Mouse (Mus musculus): ENCODE measurements at regions not wholly inside any gene's neighbourhood (a gene's known extent, or its start where the extent isn't known, plus 50 kb on each side); places are given as distances from the start of the nearest gene placed in this dataset.

- DNase-seq (ENCODE audit: inconsistent age in 2 of 2, low spot score in 1 of 2), result no peak
Measured at GRCm38 (mm10) chr7:94116899-94117521, 1037.3 kb downstream of the Fam181b start.

DNA sequence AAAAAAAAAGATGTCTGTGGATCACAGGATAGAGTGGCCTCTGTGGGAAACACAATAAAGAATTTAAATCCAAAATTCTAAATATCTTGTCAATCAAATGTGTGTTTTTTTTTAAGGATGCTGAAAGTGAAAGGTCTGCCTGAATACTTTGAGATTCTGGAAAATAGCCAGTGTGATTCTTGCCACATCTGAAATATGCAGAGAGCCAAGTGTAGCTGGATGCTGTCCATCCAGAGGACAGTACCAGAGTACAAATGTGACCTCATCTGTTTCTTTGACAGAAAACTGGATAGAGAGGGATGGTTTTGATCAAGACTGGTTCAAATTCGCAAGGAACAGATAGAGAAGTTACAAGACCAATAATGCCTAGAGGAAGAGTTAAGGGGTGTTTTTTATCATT lies 1044.1 kb downstream of the Fam181b start:
- DNase-seq (ENCODE audit: inconsistent age in 2 of 2, low spot score in 1 of 2), result peak in 1 of 2 experiments; percentile 16

DNA sequence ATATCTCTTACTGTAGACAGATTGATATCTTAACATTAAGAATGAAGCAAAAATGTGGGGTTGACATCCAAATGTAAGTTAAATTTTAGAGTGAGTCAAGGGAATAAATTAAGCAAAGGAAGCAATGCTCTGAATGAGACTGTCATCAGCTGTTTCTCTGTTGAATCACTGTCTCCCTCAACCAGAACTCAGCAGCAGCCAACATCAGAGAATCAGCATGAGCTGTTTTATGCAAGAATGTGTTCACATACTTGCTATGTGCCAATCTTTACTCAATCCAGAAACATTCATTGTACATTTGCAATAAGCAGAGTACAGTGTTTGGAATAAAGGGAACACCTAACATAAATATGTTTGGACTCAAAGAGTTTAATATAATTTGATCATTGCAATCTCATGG lies 1074.6 kb downstream of the Fam181b start:
- no peak for DNase-seq (ENCODE audit: inconsistent age in 2 of 2, low spot score in 1 of 2)

DNA sequence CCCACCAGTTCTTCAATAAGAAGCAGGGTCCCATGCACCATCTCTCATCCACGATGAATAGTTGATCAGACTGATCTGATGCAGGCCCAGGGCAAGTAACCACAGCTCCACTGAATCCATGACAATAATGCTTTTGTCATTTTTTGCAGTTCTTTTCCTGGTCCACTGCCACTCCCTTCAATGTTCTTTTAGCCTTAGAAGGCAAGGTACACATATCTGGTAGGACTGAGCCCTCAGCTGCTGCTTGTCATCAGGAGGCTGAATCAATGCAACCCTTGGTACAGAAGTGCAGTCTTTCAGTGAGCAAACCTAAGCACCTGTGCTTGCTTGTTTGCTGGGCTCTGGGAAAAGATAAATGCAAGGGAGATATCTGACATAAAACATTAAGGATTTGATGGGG lies 1075.8 kb downstream of the Fam181b start:
- no peak for DNase-seq (ENCODE audit: inconsistent age in 2 of 2, low spot score in 1 of 2)

- no peak for DNase-seq (ENCODE audit: inconsistent age in 2 of 2, low spot score in 1 of 2)
Measured at GRCm38 (mm10) chr7:94180027-94180426, 1100.4 kb downstream of the Fam181b start.

- DNase-seq (ENCODE audit: inconsistent age in 2 of 2, low spot score in 1 of 2), result no peak
Measured at GRCm38 (mm10) chr7:94212341-94212740, 1132.7 kb downstream of the Fam181b start.

DNA sequence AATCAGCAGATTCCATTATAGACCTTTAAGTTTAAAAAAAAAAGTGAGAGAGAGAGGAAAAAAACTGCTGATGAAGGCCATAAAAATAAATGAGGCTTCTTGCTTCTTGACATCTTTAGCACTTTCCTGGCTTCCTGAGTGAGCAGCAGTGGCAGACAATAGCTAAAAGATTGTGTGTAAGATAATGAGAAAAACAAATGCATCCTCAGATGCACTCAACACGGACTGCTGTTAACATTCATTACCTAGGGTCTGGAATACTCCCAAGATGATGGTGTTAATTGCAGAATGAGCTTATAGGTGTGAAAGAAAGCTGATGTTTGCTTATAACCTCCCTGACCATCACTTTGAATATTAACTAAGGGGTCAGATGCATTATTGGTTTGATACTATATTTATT lies 1147.8 kb downstream of the Fam181b start:
- DNase-seq (ENCODE audit: inconsistent age in 2 of 2, low spot score in 1 of 2), result no peak

DNA sequence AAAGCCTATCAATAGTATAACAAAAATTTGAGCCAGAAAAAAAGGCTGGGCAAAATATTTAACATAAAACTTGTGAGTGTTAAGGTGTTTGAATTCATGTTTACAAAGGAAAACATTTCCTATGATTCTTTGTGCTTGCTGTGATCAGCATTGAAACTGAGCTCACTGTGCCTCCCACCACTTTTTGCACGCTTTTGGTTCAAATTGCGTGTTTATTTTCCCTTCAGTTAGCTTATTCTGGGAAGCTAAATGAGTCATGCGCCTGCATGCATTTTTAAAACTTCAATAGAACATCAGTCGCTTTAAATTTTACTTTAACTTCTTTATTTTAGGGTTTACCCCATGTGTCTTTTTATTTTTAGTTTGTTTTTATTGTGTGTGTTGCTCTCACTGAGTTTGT lies 1154.0 kb downstream of the Fam181b start:
- DNase-seq (ENCODE audit: inconsistent age in 2 of 2, low spot score in 1 of 2), result no peak

DNA sequence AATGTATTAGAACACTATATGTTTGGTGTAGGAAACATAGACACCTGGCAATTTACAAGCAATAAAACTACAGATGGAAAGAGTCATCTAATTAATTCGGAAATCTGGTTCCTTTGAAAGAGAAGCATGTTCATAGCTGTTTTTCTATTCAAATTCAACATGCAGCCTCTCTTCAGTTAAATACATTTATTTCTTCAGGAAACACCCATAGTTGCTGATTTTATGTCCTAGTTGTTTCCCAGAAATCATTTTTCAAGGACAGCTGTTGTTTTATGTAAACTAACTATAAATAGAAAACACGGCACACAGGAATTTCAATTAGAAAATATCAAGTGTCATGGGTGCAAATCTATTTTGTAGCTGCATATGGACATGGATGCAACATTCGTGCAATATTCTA lies 1169.8 kb downstream of the Fam181b start:
- no peak for DNase-seq (ENCODE audit: inconsistent age in 2 of 2, low spot score in 1 of 2)

DNA sequence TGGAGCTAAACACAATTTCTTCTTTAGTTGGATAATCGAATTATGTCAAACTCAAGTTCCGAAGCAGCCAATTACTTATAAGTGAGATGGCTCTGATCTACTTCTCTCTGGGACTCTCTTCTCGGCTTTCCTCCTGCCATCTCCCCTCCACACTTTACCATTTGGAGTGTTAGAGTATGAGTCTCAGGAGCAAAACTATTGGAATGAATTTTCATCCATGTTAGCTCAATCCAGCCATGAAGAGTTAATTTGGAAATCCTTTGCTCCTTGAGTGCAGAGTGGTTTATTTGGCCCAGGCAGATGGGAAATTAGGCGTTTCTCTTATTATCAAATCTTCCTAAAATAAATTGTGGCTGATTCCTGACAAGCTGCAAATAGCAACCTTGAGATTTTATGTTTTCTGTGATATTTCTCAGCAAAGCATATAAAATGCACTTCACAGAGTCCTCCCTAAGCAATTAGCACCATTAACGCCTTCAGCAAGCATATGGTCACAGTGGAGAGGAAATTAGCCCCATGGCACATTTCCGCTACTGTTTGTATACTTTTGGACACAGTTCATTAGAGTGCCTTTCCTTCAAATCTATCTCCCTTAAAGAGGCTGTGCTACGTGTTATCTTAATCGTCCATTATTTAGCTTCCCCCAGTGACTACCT lies 1189.1 kb downstream of the Fam181b start:
- no peak for DNase-seq (ENCODE audit: inconsistent age in 2 of 2, low spot score in 1 of 2)

GRCm38 (mm10) chr7:94281529-94281928 lies 1201.9 kb downstream of the Fam181b start:
- no peak for DNase-seq (ENCODE audit: inconsistent age in 2 of 2, low spot score in 1 of 2)

- no peak for DNase-seq (ENCODE audit: inconsistent age in 2 of 2, low spot score in 1 of 2)
Measured at GRCm38 (mm10) chr7:94282010-94282409, 1202.3 kb downstream of the Fam181b start.

- no peak for DNase-seq (ENCODE audit: inconsistent age in 2 of 2, low spot score in 1 of 2)
Measured at GRCm38 (mm10) chr7:94283031-94283609, 1203.5 kb downstream of the Fam181b start.

GRCm38 (mm10) chr7:94305602-94306001 lies 1225.9 kb downstream of the Fam181b start:
- DNase-seq (ENCODE audit: inconsistent age in 2 of 2, low spot score in 1 of 2), result no peak

DNA sequence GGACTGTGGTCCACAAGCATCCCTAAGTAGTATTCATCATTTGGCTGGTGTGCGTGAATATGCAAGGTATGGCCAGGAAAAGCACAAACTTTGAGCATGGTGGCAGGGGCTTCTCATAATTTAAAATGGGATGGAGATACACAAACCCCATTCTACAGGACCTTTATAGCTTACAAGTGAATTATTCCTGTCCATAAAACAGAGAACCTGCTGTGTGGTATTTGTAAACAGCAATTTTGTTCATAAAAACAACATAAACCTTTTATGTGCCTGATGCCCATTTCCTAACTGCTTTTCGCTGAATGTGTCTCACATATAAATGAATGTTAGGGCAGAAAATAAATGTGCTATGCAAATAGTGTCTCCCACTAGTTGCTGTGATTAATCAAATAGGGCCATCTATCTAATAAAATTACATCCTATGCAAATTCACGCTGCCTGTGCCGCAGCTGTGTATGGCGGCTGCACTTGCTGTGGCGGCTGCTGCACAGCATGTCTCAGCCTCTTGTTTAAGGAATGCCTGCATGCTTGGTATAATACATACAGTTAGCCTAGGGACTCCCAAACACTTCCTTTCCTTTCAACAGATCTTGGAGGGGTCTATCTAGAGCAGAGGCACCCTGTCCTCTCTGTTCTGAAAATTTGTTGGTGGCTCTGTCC lies 1235.4 kb downstream of the Fam181b start:
- DNase-seq (ENCODE audit: inconsistent age in 2 of 2, low spot score in 1 of 2), result no peak

DNA sequence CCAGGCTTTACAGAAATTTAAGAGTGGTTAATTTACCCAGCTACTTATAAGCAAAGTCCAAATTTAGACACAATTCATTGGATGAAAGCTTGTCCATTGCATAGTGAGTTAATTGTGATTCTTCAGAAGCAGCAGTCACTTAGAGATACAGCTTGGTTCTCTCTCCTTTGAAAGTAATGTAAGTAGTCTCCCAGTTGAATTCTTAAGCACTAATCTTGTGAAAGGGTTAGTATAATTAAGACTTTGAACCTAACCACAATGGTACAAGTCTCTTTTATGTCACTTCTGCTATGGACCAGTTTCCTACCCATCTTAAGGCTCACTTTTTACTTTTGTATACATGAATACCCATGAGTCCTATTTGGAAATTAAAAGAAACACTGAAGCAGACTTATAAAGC lies 1252.9 kb downstream of the Fam181b start:
- no peak for DNase-seq (ENCODE audit: inconsistent age in 2 of 2, low spot score in 1 of 2)
